Mouse (Mus musculus) spleen, postnatal 4 days (tissue): ENCODE results near the gene Serinc1.
"Not testable (repeated sequence)": the region's sequence is repeated elsewhere in the genome, so short reads cannot be mapped to it uniquely, and the experiment has no call there.

Source experiments
- DNase-seq, 2 experiments: peaks; one replicate each; pipeline ENCODE4 v3.0.0; 2022; ENCODE audit warnings: low spot score in 2 of 2

Gene Serinc1

DNA sequence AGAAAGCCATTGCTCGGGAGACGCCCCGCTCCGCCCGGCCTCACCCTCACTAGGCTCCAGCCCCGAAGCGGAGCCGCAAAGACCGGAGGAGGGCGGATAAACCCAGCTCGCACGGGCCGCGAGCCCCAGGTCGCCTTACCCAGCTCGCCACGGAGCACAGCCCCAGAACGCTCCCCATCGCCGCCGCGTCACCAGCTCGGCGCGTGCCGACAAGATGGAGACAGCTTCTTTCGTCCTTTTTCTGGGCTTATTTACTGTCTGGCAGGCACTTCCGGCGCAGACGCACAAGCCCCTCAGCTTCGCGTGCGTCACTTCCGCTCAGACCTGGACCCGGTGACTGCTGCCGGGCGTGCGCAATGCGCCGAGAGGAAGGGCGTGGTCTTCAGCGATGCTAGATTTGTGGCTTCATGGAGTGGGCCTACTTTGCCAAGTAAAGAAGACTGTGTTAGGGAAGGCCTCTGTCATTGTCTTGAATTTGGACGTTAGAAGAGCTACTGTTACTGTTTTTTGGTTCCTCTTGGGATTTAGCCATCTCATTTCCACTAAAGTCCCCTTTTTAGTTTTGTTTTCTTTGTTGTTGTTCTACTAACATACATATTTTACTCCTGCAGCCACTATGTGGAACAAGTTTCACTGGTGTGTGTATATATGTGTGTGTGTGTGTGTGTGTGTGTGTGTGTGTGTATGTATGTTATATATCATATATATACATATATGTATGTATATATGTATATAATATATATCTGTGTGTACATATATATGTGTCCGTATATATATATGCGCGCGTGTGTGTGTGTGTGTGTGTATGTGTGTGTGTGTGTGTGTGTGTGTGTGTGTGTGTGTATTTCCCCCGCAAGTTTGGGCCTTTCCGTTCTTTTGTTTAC lies at the start of gene Serinc1:
Gene Serinc1, minus strand, starts transcription at position 313 of the 884 bp plus-strand sequence.
- DNase-seq, result peak; percentile 89 to 94

DNA sequence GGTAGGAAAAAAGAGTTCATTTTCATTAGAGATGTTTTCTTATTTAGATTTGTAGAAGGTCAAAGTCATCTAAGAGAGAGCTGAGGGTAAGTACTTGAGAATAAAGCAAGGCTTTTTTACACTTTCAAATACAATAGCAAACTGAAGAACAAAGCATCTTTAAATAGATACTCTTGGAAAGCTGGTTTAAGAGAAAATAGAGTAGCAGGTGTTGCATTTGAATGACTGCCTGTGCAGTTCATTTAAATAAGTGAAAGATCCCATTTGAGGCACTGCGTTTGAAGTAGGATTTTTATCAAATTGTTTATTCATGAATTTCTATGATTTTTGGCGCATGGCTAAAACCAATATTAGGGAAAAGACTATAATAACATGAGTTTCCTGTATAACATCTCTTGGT lies 44.4 kb upstream of the Serinc1 start:
- no peak for DNase-seq

DNA sequence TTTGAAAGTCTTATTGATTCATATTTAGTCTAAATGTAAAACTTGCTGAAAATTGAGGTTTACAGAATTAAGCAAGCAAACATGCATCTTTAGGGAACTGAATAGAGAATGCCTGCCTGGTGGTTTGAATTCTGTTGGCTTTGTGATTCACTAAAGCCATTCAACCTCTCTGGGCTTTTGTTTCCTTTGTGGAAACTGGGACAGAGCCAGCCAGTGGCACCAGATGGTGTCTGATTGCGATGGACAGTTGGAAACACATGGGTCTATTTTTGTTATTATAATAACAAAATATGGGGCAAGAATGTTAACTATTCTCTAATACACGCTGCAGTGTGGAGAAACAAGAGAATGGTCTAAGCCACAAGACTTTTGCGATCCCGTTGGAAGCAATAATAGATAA lies 39.8 kb upstream of the Serinc1 start:
- DNase-seq, result no peak

DNA sequence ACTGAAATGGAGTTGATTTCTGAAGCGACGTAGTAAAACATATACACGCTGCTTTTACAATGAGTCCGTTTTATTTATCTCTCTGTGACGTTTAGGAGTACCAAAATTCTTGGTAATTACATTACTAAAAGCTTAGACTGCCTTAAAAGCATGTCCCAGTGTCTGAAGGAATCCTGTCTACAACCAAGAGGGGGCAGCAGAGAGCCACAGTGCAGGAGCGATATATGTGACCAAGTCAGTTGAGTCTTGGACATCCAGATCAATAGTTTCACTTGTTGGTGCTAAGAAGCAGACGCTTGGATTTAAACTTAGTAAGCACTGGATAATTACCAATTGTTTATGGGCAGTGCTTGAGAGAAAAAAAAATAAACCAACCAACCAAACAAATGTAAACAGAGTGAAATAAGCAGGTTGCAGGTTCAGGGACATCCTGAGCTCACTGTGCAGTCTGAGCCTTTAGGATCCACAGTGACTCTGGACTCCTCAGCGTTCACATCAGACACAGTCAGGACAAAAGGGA lies 38.9 kb upstream of the Serinc1 start:
- DNase-seq, result peak; percentile 61 to 86

DNA sequence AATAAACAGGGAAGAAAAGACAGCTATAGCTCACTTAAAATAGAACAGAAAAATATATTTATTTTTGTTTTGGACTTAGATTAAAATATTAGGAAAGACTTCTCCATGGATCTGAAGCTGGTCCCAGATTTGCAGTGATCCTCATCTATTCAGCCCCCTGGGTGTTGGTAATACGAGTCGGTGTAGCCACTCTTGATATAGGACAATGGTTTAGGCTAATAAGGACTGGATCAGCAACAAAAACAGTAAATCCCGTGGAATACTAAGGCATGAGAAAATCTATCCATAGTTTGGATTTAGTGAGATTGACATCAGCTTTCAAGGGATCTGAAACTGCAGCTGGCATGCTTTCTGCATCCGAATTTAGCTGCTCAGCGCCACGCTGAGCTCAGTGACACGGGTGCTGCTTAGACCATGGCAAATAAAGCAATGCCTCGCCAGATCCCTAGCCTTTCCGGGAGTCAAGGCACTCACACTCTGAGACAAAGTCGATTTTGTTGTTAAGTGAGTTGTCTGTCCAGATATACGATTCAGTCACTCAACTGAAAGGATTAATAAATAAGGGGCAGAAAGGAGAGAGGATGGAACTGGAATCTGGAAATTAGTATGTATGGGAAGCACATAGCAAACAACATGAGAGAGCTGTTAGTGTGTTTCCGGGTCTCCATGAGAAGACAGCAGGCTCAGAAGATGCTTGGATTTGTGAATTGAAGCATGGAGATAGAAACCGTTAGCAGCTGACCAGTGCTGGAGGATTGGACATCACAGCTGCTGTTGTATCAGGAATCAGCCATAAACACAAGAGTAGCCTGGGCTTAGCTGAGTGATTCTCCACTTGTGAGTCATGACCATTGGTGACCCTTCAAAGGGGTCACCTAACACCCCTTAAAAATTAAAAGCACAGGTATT lies 36.9 kb upstream of the Serinc1 start:
- DNase-seq, result no peak

DNA sequence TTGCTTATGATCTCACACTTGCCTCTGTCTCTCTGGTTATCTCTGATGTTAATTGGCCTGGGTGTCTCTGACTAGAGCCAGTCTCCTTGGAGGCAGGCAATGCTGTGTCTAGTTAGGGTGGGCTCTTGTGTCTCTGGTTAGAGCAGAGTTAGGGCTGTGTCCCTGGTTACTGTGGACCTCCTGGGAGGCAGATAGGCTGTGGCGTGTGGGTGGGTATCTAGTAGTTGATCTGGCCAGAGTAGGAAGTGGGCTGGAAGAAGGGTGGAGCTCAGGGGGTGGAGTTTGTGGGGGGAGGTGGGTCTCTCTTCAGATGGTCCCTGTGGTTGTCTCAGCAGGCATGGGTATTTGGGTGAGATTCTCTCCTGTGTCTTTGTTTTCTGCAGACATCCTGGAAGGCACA lies 33.9 kb upstream of the Serinc1 start:
- no peak for DNase-seq

DNA sequence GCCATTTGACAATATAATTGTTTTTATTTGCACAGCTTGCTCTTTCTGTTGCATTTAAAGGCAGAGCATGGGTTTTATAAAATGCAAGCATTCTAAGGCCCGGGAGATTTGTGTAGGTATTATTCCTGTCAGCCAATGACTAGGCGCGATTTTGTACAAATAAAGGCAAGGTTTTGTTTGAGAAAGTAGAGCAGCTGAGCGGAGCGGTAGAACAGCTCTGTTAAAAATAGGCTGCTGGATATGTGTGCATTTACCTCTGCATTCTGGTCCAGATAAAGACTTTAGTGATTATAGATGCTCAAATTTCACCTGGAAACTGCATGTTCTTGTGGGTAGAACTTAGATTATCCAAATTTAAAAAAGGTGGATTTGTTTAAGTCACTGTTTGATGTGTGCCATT lies 25.3 kb upstream of the Serinc1 start:
- DNase-seq, result no peak

DNA sequence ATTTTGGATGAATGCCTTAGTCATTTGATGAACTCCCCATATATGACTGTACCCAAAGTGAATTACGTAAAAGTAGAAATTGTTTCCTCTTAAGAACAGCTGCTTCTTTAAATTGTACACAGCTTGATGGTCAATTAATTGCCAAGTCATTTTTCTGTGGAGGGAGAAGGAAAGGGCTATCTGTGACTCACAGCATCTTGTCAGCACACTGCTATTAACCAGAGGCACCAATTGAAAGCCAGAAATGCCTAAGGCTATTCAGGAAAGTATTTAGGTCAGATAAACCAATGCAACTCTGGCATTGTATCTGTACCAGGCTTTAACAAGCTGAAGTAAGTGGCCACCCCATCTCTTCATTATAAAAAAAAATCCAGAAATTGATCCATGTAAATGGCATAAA lies 21.4 kb upstream of the Serinc1 start:
- DNase-seq, result no peak

DNA sequence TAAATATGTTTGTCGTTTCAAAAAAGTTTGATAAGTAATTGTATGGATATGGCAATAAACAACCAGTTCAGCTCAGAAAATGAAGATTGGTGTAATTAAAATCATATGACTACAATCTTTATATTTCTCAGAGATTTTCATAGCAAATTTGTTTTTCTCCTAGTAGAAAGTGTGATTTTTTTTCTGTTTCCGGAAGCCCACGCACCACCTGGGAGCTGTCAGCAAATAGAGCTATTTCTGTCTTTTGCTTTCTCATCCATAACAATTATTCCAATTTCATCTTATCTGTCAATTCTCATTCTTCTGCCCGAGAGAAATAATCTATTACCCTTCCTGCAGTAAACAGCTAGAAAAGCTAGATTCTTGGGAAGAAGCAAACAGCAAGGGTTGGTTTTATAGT lies 17.3 kb upstream of the Serinc1 start:
- DNase-seq, result no peak

DNA sequence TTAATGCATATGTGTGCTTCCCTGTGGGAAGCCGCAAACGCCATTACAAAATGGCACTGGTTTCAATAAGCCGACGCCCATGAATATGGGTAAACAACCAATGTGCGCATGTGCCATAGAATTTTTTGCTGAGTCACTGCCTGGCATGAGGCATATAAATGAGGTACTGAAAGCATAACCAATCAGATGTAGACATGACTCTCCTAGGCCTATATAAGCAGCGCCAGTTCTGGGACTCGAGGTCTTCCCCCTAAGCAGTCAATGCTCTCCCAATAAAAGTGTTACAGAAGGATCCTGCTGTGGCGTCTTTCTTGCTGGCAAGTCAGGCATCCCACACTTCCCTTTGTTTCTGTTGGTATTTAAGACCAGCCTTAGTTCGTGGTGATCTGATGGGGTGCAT lies 11.6 kb upstream of the Serinc1 start:
- not testable (repeated sequence) for DNase-seq

DNA sequence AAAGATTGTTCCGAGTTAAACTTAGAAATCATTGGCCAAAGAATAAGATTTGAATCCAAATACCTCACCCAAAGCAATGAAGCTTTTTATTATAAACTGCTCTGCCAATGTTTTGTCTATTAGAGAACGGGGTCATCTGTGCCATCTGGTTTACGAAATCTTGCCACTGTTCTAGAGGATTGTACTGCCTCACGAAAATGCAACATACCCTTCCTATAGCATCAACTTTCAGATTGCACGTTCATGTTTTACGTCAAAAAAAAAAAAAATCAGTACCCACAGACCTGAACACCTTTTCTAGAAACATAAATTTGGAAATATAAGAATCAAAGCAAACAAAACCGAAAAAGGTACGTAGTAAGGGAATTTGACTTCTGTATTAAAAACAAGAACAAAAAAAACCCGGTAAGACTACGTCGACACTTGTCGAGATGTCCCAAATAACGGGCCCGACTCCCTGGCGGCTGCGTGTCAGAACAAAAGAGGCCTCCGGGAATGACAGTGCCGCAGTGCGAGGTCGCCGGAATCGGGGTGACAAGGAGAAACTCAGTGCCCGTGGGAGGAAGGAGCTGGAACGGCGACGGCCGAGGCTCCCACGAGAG lies 613 bp downstream of the Serinc1 start:
- DNase-seq, result no peak

DNA sequence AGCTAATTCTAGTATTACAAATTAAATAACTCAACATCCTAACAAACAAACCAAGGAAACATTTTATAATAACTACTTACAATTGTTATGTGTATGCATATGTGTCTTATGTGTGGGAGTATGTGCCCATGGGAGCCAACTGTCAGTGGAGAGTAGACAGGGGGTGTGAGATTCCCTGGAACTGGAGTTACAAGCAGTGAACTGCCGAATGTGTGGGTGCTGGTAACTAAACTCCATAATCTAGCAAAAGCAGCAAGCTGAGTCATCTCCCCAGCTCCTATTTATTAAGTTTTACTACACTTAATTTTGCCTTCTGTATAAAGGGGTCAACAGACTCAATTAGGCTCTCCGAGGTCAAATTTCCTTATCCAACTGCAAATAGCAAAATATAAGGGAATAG lies 1.3 kb downstream of the Serinc1 start:
- DNase-seq, result no peak

DNA sequence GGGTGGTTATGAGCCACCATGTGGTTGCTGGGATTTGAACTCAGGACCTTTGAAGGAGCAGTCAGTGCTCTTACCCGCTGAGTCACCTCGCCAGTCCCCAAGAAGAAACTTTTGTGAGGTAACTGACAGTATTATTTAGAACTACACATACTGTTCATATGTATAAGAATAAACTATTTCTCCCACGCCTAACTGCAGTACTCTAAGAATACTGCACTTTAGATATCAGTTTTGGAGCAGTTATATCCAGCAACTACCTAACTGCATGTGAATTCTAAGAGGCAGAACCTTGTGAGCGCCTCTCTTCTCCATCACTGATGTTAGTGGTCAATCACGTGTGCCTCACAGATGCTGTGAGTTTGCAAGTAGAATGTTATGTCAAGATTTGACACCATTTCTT lies 5.9 kb downstream of the Serinc1 start:
- DNase-seq, result no peak

DNA sequence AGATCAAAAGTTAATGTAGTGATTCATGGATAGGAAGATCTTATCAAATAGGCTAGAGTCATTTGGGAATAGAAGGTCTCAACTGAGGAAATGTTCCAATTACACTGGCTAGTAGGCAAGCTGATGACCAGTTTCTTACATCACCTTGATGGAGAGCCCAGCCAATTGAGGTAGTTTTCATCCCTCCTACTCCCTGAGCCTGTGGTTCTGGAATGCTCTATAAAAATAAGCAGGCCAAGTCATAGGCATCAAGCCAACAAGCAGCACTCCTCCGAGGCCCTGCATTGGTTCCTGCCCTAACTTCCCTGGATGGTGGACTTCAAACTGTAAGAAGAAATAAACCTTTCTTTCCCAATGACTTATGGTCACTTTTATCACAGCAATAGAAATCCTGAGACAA lies 17.1 kb downstream of the Serinc1 start:
- no peak for DNase-seq

DNA sequence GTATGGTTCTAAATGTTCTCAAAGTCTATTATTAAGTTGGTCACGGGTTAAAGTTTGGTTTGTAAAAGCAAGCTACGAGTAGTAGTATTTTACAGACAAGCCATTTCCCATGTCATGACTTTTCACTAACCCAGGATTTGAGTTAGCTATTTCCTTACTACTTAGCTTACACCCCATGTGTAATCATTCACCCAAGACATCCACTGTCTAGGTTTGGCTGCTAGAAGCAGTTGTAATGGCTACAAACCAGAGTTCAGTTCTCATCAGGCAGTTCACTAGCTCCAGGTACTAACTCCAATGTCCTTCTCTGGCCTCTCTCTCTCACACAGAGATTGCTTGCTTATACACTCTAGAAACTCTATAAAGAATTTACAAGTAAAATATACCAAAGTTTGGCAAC lies 17.7 kb downstream of the Serinc1 start:
- no peak for DNase-seq

DNA sequence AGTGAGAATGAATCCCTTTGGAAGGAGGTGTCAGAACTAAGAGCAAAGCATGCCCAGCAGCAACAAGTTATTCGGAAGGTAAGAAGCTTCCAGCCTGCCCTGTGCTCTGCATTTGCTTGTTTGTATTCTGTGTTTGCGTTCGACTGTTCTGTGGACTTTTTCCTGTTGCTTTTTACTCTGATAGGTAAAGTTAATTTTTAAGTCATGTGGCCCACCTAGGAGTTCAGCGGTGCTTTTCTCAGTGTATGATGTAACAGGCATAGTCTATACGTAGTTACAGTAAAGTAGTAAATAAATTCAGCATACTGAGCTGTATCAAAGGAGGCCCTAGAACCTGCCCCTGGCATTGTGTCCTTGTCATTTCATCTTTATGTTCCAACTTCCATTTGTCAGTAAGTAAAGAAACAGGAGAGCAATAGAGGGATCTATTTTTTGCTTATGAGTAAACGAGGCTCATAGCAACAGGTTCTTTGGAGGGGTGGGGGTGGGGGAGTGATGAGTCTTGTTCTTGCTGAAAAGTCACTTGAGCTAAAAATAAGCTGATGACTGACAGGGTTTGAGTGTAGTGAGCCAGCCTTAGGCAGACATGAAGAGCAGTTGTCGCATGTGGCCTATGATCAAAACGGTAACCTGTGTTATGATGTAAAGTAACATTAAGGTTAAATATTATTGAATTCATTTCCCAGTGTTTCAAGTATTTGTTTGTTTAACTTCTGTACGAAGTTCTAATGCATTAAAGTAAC lies 32.7 kb downstream of the Serinc1 start:
- DNase-seq, result no peak

DNA sequence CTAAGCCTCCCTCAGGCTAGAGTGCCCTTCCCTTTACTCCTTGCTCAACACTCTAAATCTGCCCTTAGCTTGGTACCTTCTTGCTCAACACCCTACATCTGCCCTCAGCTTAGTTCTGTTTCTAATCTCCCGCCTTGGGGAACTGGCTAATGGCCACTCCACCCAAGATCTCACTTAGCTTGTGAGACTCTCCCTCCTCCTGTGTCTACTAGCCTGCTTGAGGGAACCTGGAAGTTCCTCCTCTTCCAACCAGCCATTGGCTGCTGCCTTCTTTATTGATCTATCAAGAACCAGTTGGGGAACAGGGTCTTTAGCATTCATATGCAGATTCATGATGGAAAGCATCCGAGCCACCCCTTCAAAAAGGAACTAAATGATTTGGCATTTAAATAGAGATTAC lies 40.3 kb downstream of the Serinc1 start:
- no peak for DNase-seq

DNA sequence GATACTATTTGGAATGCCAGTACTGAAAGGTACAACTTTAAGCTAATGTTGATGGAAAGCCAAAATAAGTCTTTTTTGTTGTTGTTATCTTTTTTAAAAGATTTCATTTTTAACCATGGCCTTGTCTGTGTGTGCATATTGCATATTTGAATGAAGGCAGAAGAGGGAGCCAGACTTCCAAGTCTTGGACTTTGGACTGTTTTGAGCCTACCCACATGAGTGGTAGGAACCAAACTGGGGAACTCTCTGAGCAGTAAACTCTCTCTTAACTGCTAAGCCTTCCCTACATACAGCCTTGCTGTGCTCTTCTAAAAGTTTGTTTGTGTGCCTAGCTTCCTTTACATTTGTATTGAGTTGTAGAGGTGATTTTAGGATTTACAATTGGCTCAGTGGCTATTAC lies 43.7 kb downstream of the Serinc1 start:
- DNase-seq, result no peak

DNA sequence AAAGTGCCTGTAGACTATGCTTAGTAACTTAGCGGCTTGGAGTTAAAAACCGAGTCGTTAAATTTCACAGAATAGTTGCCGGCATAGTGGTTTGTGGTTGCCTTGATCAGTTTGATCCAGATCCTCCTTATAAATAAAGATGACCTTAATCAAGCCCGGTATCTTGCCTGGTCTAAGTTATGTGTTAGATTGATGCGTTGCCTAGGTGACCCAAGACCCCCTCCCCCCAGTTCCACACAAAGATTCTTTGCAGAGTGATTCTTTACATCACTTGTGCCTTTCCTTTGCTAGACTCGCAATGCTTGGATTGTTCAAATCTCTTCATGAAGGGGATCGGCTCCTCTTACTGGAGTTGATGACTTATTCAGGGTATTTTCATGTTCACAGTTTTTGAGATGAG lies 45.1 kb downstream of the Serinc1 start:
- DNase-seq, result no peak

DNA sequence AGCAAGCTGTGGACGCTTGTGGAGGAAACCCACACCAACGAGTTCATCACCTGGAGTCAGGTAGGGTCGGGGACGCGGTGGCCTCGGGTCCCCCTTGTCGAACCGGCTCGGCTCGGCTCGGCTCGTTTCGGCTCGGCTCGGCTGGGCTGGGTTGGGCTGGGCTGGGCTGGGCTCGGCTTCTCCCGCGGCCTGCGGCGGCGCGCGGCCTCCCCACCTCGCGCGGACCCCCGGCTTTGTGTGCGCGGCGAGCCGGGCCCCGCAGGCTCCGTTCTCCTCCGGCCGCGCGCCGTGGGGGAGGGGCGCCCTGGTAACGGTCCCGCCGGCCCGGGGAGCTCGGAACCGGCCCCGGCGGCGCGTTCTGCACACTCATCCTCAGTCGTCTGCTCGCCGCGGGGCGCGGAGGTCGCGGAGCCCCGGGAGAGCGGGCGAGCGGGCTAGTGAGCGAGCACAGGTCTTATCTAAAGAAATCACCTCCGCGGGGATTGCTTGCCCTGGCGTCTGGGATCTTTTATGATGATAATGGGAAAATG lies 45.7 kb downstream of the Serinc1 start:
- DNase-seq, result peak in 1 of 2 experiments; percentile 52

DNA sequence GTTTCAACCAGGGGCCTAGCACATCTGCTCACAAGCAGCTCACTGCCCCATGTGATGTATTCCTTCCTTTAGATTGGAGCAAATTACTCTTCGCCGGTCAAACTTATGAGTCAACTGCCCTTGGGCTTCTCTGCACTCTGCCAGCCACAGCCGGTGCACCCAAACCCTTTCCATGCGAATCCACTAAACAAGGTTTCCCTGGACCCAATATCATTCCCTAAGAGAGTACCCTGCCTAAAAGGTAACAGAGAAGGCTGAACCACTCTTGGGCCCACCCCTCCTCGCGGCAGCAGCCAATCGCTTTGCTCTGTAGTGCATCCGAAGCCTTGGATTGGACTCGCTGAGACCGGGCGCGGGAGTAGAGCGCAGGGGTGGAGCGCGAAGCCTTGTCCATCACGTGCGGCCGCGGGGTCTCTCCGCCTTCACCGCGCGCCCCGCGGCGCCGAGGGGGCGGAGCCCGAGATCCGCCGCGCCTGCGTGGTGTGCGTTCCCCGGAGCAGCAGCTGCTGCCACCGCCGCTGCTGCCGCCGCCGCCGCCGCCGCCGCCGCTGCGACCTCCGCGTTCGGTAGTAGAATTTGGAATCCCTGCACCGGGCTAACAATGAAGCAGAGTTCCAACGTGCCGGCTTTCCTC lies 46.3 kb downstream of the Serinc1 start, which contains the start of gene Hsf2:
Gene Hsf2, plus strand, starts transcription at position 478 of the 634 bp plus-strand sequence.
- peak; percentile 87 to 91 for DNase-seq
